ENCODE assay signal across 18 mouse cellular contexts in genomic region chr7:139382796-139383195, GRCm38 (mm10).
"Had no signal": no experiment of that assay in that cellular context is flagged by ENCODE, and none has a peak within 500 bp of the region (broad histone marks: within the 10 kb centered on the region; RNA-seq: fewer than 3 reads in every experiment).

No protein-coding gene starts in this region.

- H3K4me2 ChIP-seq: lung, embryonic 14.5 days; midbrain, embryonic 12.5 days; neural tube, embryonic 13.5 days; neural tube, embryonic 15.5 days had no signal

- H3K4me3 ChIP-seq: midbrain, embryonic 10.5 days; midbrain, embryonic 12.5 days; myocyte; neural tube, embryonic 13.5 days; neural tube, embryonic 15.5 days had no signal

- H3K9ac ChIP-seq: lung, embryonic 14.5 days; midbrain, embryonic 12.5 days; neural tube, embryonic 13.5 days; neural tube, embryonic 15.5 days had no signal

- DNase-seq: lung, adult 18-20 months; lung, embryonic 14.5 days; lung, postnatal 4 days; midbrain, embryonic 14.5 days; retina, postnatal 1 day; right cerebral cortex, adult 18-20 months; right cerebral cortex, postnatal 25 days; right cerebral cortex, postnatal 4 days; spleen, adult 18-20 months; thymus, adult 2 months; thymus, postnatal 25 days; thymus, postnatal 4 days had no signal

- ATAC-seq: midbrain, embryonic 16.5 days had no signal

- H3K9me3 ChIP-seq: midbrain, embryonic 10.5 days; midbrain, embryonic 12.5 days; neural tube, embryonic 13.5 days; neural tube, embryonic 15.5 days had no signal

- H3K27me3 ChIP-seq: midbrain, embryonic 12.5 days; neural tube, embryonic 13.5 days; neural tube, embryonic 15.5 days had no signal

- H3K27ac ChIP-seq: midbrain, embryonic 10.5 days; midbrain, embryonic 12.5 days; neural tube, embryonic 13.5 days; neural tube, embryonic 15.5 days had no signal

- H3K36me3 ChIP-seq: midbrain, embryonic 10.5 days; midbrain, embryonic 12.5 days; neural tube, embryonic 13.5 days; neural tube, embryonic 15.5 days had no signal
